Mouse (Mus musculus): ENCODE measurements around the gene Serp1.

DNA sequence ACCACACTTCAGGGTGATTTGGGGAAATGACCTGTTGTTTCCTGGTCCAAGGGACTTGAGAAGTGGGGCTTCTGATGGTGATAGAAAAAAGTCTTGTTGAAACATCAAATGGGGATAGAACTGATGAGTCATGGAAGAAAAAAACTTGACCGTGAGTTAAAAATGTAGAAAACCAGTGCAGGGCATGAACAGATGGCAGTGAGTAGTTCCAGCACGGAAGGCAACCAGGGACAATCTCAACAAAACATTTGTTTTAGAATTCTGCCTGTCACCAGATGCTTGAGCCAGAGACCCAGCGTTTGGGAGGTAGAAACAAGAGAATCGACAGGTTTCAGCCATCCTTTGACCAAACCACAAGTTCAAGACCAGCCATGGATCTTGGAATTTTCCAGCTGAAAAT, 32.1 kb downstream of the Serp1 start:
- no peak for TF ChIP-seq CTCF (IDR thresholded peaks at IDR 0.05; ENCODE audit: control insufficient read depth, insufficient read depth, insufficient replicate concordance, low read depth, low read length)
- TF ChIP-seq POLR2A (IDR thresholded peaks at IDR 0.05; ENCODE audit: control insufficient read depth, low read depth, low read length), result no peak
